Mouse (Mus musculus) CD4-positive, CD25-positive, alpha-beta regulatory T cell, adult 4 months (primary cell): ENCODE measurements around the gene Stab2. TPM values are rescaled to one million over a fixed set of nuclear protein-coding genes. Genes with fewer than 3 reads are reported as not detected.

Source experiments
- ATAC-seq: one replicate; pipeline ENCODE4 v1.8.0; 2017
- polyA plus RNA-seq, 2 experiments: library from polyadenylated mRNA; unstranded; fragments of 100-300 nt; shearing (Covaris generic); gene quantifications; one replicate each; pipeline ENCODE4 v1.2.1; 2017

Stab2 gene
- polyA plus RNA-seq, 2 experiments from 2014 or later = 0.46 to 0.56 TPM

- no peak for ATAC-seq
These were observed 31.7 kb downstream of the Stab2 start for GRCm38 (mm10) chr10:86976001-86976726.

DNA sequence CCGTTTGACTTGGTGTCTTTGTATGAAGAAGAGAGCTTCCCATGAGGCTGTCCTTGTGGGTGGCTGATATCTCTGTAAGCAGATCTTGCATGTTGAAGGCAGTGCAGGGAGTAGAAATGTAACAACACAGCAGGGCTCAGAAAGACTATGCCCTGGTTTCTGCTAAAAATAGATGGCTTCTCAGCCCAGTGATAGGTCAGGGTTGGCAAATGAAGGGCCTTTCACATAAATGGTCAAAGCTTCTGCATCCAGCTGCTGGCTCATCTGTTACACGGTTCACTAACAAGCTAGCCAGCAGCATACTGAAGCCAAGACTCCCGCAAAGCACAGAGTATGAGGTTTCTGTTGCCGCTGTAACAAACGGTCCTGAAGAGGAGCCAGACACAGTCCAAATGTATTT is 34.5 kb downstream of the Stab2 start:
- ATAC-seq = no peak

DNA sequence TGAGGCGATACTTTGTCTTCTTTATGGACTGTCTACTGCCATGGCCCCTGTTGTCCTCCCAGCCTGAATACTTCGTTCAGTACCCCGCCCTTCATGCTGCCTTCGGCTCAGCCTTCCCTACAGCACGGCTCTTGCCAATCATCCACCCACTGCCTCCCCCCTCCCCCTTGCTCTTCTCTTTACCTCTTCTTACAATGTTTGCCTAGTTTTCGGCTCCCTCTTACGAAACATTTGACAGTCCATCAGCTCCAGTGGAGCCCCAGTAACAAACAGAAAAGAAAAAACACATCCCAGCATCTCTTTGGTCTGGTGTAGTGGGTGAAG is 35.4 kb downstream of the Stab2 start:
- no peak for ATAC-seq

DNA sequence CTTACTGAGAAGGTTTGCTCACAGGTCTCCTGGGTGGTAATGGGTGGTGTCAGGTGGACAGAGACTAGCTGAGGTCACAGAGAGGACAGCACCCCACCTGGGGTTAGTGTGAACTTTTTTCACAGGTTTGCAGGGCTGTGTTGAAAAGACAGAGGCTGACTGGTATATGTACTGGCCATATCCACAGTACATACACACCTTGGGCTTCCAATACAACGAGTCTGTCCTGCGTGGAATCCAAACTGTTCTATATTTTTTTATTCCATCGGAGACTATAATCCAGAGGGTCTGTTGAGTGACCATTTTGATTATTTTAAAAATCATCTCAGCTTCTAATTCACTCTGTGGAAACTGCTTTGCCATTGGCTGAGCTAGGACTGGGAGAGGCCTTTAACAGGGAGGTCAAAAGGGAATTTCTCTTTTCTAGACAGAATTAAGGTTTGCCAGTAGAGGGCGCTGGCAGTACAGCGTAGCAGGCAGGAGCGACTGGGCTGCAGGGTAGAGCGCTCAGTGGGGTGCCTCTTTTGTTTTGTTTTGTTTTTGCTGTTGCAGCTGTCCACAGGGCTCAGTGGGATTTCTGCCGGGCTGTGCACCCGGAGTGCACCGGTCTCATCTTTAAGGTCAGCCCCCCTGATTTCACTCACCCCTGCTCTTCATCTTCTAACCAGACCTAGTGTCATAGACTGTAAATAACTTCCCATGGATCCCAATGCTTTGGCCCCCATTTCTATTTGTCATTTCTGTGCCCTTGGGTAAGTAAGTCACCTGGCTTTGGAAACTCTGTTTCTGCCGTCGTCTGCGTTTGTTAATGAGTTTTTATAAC is 35.9 kb downstream of the Stab2 start:
- ATAC-seq = no peak

DNA sequence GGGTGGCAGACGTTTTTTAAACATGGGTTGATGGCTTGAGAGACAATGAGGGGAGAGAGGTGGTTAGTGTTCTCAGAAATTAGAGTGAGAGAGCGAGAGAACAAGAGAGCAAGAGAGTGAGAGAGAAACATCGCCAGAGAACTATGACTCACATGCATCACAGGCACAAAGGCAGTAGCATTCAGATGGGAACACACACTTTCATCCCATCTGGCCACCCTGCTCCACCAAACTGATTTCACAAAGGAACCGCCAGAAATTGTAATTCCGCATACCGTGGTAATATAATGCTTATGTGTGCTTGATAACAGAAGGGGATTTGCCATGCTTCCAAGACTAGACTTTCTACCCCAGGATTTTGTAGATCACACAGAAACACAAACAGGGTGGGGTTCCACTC is 38.5 kb downstream of the Stab2 start:
- ATAC-seq = no peak

DNA sequence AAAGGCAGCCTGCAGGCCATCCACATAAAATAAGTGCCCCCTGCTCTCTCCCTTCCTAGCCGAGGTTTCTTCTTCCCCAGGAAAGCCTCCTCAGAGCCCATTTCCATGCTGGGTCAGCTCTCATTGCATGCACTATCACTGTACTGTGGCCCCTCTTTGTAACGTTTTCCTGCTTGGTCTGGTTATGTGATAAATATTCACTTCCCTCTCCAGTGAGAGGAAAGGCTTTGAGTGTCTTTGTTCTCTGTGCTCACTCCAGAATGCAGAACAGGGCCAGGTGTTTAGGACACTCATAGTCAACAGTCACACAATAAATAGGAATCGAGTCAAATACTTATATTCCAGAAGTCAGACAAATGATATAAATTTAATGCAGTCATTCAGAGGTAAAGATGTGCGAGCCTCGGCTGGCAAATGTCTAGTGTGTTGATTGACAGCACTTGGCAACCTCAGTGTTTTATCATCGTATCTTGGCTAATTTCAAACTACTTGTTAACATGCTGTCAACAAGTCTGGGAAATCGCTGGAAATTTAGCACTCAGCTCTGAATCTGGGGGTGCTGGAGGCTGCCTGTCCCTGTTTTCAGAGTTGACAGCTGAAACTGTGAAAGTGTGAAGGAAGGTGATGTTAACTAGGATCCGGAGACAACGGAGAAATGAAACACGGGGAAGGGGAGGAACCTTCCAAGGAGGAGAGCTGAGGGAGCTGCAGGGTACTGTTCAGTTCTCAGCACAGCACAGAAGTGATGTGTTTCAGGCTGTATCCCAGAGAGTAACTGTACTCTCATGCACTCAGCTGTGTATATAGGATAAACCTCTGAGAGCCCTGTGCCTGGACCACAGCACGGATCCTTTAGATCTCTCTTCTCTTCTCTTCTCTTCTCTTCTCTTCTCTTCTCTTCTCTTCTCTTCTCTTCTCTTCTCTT is 46.0 kb downstream of the Stab2 start:
- no peak for ATAC-seq

- no peak for ATAC-seq
These were observed 52.5 kb downstream of the Stab2 start for GRCm38 (mm10) chr10:86955299-86955698.

- no peak for ATAC-seq
These were observed 55.1 kb downstream of the Stab2 start for GRCm38 (mm10) chr10:86952696-86953095.

DNA sequence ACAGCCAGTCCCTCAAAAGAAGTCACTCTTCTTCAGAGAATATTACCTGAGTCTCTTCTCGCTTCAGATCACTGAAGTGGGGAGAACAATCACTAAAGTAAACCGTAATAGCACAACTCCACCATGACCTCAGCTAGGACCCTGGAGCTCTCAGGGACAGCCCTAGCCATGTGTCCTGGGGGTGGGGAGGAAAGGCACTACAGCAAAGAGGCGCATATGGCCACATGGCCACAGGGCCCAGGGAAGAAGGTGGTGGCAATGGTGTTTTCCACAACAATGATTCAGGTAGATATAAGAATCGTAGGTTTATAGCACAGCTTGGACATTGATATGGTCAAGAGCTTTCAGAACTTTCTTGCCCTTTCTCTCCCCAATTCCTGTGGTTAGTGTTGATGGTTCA is 57.0 kb downstream of the Stab2 start:
- ATAC-seq = no peak

GRCm38 (mm10) chr10:86949886-86950285 is 57.9 kb downstream of the Stab2 start:
- ATAC-seq = no peak

- ATAC-seq = no peak
These were observed 60.3 kb downstream of the Stab2 start for GRCm38 (mm10) chr10:86947541-86947940.

DNA sequence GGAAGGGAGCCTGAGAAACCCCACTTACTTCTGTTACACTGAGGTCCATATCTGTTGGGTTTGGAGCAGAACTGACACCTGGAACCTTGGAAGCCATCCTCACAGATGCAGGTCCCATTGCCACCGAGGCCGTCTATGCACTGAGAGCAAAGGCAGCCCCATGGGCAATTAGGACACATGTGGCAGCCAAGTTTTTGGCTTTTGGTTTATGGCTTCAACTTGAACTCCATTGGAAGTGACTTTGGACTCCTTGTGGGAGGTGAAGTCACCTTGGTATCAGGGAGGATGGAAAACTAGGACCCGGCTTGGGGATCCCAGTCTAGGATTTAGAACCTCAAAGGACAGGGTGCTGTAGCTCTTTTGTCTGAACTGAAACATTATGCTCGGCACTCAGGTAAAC is 67.2 kb downstream of the Stab2 start:
- ATAC-seq = no peak

DNA sequence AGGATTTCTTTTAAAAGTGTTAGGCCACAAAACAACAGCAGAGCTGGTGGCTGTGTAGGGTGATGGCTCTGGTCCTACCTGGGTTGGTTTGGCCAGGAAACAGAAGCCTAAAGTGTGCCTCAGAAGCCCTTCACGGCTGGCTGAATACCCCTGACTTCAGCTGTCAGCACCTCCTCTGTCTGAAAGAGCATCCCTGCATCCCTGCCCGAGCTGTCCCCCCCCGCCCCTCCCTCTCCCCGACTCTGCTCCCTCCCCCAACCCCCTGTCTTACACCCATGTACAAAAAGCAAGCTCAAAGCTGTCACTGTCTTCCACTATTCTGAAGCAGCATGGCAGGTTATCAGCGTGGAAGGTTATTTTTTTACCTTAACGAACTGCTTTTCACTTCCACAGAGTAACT is 73.4 kb downstream of the Stab2 start:
- ATAC-seq = no peak

DNA sequence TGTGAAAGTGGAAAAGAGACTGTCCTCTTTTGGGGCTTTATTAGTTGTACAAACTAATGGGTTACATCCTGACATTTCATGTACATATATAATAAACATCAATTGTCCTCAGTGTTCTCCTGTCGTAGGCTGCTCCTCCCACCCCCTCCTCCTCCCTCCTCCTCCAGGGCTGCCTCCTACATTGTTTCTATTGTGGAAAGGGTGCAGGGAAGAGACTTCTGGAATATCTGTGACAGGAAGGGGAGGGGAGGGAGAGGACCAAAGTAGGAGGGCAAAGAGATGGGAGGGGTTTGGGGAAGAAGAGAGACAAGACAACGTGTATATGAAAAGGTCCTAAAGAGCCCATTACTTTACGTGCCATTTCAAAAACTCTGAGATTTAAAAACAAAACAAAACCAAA is 73.9 kb downstream of the Stab2 start:
- no peak for ATAC-seq

- no peak for ATAC-seq
These were observed 74.6 kb downstream of the Stab2 start for GRCm38 (mm10) chr10:86933180-86933695.

GRCm38 (mm10) chr10:86923602-86924001 is 84.2 kb downstream of the Stab2 start:
- ATAC-seq = no peak

GRCm38 (mm10) chr10:86915595-86915994 is 92.2 kb downstream of the Stab2 start:
- ATAC-seq = no peak

GRCm38 (mm10) chr10:86908562-86908961 is 99.3 kb downstream of the Stab2 start:
- ATAC-seq = no peak

DNA sequence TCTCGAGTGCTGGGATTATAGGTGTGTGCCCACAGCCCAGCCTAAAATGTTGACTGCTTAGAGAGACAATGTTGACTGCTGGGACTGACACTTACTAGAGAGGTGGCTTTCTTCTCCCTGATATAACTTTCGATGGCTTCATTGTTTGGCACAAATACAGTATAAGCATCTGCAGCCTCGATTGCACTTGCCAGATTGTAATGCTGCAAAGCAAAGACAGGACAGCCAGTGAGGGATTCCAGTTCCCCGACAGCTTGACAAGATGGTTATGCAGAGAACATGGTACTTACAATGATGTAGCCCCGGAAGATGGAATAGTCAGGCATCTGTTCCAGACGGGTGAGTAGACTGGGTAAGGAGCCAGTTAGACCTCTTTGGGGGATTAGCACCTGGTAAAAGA is 100.8 kb downstream of the Stab2 start:
- no peak for ATAC-seq

DNA sequence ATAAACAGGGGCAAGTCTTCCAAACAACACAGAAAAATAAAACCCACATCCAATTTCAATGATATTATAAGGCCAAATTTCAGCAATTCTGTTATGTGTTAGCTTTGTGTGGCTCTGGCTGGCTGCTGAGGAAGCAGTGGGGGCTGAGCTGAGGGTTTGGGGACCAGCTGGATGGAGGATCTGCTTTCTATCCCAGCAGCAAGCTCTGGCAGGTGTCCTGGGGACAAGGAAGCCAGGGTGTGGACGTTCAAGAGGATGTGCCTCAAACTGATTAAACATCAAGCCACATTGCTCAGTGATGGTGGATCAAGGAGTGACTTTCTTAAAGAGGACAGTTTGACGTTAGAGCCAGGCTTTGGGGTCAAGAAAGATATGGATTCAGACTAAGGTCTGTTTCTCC is 112.3 kb downstream of the Stab2 start:
- ATAC-seq = no peak

DNA sequence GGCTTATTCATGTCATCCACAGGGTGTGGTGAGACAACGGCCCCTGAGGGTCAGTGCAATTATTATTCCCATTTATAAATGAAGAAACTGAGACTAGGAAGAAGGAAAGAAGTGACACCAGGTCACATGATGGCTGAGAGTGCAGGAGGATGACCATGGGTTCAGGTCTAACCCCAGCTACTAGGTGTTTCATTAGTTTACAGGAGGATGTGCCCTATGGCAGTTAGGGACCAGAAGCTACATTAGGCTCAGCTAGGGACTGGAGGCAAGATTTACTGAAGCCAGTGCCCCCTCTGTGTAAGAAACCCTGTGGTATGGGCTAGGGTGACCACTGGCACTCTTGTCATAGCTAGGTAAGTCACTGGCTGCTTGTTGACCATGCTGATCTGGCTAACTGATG is 116.8 kb downstream of the Stab2 start:
- ATAC-seq = no peak

GRCm38 (mm10) chr10:86890166-86890930 is 117.5 kb downstream of the Stab2 start:
- ATAC-seq = no peak
